Mouse (Mus musculus) Muller cell, postnatal 12 days (primary cell): ENCODE data around the gene Crx.
A peak's percentile ranks its signal among the peaks of the same experiment; 100 is the strongest.
"Not testable (repeated sequence)": the region's sequence is repeated elsewhere in the genome, so short reads cannot be mapped to it uniquely, and the experiment has no call there.

Source experiments
- DNase-seq: peaks from one replicate; pipeline ENCODE4 v3.0.0-alpha.2; 2015; ENCODE audit errors: inconsistent ontology term

Gene Crx

DNA sequence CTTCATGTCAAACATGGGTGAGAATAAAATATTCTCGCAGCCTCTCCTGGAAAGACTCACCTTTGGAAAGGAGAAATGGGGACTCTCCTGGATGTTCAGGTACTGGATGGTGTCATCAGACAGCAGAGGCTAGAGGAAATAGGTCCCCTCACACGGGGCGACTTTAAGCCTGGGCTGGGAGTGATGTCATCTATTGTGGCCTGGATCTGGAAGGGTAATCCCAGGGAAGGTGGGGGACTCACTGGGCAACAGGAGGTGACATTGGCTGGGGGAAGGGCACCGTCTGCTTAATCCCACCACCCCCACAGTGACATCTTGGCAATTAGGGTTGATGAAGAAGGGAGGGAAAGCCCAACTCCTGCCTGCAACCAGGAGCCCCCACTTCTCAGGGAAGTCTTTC, at the start of gene Crx:
Crx (minus strand) TSS at position 213 of the 400 bp plus-strand sequence.
- DNase-seq, result no peak

- DNase-seq, result peak; percentile 95
These were observed 42.5 kb upstream of the Crx start, which contains the start of gene Selenow for GRCm38 (mm10) chr7:15922220-15922773. Selenow (minus strand) TSS chr7:15922402.

DNA sequence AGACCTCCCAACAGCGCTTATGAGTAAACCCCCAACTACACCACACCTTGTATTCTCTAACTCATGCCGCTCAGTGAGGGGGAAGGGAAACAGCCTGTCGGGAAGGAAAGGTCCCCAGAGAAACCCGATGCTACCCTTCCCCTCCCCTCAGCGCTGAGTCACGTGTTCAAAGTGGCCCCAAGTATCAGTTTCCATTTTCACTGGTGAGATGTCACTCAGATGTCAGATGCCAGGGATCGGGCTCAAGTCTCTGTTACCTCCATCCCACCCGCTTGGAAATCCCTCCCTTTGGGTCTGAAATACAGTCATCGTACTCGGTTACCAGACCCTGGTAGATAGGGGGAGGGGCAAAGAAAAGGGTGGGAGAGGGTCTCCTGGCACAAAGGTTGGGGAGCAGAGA, 42.0 kb upstream of the Crx start:
- DNase-seq, result peak; percentile 66

DNA sequence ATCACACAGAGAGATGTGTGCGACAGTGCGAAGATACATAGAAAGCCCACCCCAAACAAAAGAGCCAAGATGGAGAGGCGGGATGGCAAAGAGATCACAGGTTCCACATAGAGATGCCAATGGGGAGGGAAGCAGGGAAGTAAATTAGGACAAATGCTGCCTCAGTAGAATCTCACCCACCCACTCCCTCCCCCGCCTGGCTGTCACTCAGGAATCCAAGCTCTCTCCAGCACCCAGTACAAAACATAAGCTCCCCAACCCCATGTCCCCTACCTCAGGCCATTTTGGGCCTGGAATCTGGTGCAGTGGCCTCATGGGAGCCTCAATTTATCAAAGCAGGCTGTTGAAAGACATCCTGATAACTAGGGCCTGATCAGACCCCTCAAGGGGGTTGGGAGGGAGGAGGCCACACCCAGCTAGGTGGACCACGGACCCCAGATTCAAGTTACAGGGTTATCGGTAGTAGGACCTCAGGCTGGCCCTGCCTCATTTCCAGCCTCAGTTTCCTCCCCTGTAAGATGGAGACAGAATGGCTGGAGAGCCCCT, 41.0 kb upstream of the Crx start:
- no peak for DNase-seq

- no peak for DNase-seq
These were observed 40.2 kb upstream of the Crx start for GRCm38 (mm10) chr7:15919947-15920346.

DNA sequence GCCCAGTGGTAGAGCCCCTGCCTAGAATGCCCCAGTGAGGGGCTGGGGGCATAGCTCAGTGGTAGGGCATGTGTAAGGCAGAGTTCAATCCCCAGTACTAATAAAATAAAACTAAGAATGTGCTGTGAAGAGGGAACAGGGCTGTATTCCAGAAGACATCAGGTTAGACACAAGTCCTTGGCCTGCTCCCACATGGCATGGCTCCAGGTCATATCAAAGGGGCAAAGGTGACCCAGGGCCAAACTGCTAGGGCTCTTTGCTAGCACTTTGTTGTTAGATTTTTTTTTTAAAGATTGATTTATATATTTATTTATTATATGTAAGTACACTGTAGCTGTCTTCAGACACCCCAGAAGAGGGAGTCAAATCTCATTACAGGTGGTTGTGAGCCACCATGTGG, 38.6 kb upstream of the Crx start:
- DNase-seq, result no peak

- DNase-seq, result no peak
These were observed 37.2 kb upstream of the Crx start for GRCm38 (mm10) chr7:15916996-15917395.

- DNase-seq, result no peak
These were observed 36.5 kb upstream of the Crx start for GRCm38 (mm10) chr7:15916134-15916723.

GRCm38 (mm10) chr7:15915695-15916094, 35.9 kb upstream of the Crx start:
- not testable (repeated sequence) for DNase-seq

DNA sequence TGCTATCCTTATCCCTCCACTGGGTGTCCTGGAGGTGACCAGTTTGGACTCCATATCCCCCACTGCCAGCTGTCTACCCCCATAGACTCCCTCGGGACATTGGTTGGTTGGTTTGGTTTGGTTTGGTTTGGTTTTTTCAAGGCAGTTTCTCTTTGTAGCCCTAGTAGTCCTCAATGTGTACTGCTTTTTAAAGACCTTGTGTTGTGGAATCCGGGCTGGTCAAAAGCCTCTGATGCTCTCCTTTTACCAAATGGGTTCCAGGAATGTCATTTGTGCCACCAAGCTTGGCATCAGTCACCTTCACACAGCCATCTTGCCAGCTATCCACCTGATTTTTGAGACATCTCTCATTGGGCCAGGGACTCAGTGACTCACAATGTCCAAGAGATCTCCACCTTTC, 35.0 kb upstream of the Crx start:
- DNase-seq, result peak; percentile 23

GRCm38 (mm10) chr7:15914252-15914651, 34.5 kb upstream of the Crx start:
- peak; percentile 14 for DNase-seq

GRCm38 (mm10) chr7:15912183-15912582, 32.4 kb upstream of the Crx start:
- DNase-seq, result peak; percentile 74

GRCm38 (mm10) chr7:15910521-15910920, 30.8 kb upstream of the Crx start:
- no peak for DNase-seq

GRCm38 (mm10) chr7:15907971-15908590, 28.3 kb upstream of the Crx start:
- DNase-seq, result no peak

DNA sequence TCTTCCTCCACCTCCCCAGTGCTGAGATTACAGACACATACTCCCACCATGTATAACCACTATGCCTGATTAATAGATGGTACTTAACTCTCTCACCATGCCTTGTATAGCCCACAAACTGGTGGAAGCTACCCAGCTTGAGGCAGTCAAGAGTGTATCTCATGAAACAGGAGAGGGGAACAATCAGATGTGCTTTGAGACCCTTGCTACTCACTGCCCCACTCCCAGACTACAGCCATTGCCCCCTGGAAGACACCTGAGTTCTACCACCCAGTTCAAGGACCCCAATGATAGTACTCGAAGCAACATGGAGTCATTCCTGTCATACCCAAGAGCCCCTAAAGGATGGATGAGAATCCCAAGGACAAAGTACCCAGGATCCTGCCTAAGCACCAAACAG, 26.8 kb upstream of the Crx start:
- no peak for DNase-seq

GRCm38 (mm10) chr7:15905861-15906260, 26.1 kb upstream of the Crx start:
- no peak for DNase-seq

DNA sequence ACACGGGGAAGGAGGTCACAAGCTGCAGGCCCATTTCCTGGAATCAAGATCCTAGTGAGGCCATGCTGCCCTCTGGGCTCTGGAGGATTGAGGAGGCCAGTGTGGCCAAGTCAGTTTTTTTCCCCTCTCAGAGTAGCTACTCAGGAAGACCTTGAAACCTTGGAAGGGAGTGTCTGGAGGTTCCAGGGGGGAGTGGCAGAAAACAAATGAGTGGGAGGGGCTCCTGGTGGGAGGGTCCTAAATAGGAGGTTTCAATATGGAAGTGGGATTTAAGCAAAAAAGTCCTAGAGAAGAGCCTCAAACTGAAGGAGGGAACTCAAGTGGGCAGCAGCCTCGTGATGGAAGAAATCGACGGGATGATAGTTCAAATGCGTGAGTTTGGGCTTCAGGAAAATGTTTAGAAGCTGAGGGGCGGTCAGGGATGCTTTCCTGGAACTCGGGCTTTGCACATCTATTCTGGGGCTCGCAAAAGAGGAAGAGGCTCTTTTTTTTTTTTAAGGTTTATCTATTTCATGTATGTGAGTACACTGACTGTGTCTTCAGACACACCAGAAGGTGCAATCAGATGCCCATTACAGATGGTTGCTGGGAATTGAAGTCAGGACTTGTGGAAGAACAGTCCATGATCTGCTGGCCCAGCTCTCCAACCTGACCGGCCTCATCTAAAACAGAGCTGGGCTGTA, 21.7 kb upstream of the Crx start:
- DNase-seq, result no peak

DNA sequence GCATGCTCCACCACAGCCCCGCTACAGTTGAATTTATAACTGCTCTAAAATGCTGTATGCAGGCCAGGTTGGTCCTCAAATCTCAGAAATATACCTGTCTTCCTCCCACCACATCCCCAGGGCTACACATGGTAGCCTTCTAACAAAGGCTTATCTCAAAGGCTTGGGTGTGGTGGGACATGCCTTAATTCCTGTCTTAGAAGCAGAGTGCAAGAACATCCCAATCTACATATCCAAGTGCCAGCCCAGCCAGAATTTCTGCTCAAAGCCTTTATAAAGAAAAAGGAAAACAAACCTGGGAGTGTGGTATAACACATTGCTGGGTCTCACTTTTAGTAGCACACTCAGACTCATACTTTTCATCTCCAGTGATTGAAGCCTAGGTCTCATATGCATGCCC, 14.5 kb upstream of the Crx start:
- no peak for DNase-seq

- DNase-seq, result no peak
These were observed 4.4 kb upstream of the Crx start for GRCm38 (mm10) chr7:15884127-15884526.

- no peak for DNase-seq
These were observed 2.5 kb upstream of the Crx start, which contains the start of gene Crxos for GRCm38 (mm10) chr7:15882317-15882716. Crxos (plus strand) TSS chr7:15882617.

DNA sequence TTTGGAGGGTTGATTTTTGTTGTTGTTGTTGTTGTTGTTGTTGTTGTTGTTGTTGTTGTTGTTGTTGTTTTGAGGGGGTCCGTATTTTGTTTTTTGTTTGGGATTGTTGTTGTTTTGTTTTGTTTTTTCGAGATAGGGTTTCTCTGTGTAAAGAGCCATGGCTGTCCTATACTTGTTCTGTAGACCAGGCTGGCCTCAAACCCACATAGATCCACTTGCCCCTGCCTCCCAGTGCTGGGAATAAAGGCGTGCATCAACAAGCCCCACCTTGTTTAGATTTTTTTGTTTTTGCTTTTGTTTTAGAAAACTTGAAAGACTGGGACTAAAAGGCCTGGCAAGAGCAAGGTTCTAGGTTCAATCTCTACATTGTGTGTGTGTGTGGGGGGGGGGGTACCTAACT, 2.1 kb upstream of the Crx start:
- no peak for DNase-seq

DNA sequence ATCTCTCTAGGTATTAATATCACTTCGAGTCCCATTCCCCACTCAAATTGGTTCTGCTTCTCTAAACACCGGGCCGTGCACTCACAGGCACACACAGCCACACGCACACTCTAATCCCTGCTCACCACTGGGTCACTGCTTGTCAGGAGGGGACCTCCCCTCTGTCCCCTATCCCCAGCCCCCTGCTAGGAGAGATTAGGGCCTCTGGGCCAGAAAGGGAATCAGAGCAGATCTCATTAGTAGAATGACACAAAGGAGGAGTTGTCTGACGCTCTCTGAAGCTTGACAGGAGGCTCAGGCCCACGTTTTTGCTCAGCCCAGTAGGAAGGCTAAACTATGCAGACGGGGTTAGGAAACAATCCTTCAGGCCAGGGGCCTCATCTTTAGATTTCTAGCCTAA, 1.6 kb upstream of the Crx start:
- peak; percentile 53 for DNase-seq

DNA sequence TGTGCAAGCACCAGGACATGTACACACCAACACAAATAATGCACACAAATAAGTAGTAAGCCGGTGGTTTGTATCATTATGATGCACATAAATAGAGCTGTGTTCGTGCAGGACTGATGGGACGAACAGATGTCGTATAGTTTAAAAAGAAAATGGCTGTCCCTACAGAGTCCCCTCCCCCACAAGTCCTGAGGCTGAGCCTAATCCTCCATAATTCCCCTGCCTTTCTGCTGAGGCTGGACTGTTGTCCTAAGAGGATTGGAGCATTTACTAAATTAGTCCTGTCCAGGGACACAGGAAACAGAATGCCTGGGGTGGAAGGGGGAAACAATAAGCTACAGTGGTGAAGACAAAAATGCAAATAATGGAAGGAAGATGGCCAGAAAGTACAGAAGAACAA, 15.7 kb downstream of the Crx start:
- no peak for DNase-seq
